In the genomic region with DNA sequence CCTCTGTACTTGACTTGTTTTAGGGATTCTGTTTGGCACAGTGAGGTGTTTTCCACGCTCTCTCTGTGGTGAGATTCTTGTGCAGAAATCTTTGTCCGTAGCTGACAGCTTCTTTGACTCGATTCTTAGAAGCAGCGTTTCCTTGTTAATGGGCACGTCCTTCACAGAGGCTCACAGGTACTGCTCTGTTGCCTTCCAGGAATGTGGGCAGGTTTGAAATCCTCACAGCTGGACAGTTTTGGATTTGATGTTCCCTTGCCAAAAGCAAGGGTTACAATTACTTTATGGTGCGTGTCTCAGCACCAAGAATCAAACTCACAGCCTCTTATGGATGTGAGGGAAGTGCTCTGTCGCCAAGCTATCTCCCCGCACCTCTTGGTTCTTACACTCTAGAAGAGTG, we compare ENCODE assay signal across 17 mouse cellular contexts.
"Had no signal": no experiment of that assay in that cellular context is flagged by ENCODE, and none has a peak within 500 bp of the region (broad histone marks: within the 10 kb centered on the region; RNA-seq: fewer than 3 reads in every experiment).

No protein-coding gene starts in this region.

- H3K9ac ChIP-seq: liver, postnatal 0 days; lung, embryonic 15.5 days; midbrain, embryonic 12.5 days; neural tube, embryonic 12.5 days; stomach, embryonic 15.5 days had no signal

- H3K4me3 ChIP-seq: lung, embryonic 15.5 days; megakaryocyte, embryonic 14.5 days; midbrain, embryonic 12.5 days; neural tube, embryonic 12.5 days; stomach, embryonic 15.5 days had no signal

- H3K4me1 ChIP-seq: lung, embryonic 15.5 days; midbrain, embryonic 12.5 days; neural tube, embryonic 12.5 days; stomach, embryonic 15.5 days had no signal

- H3K27me3 ChIP-seq: lung, embryonic 15.5 days; megakaryocyte, embryonic 14.5 days; midbrain, embryonic 12.5 days; neural tube, embryonic 12.5 days; stomach, embryonic 15.5 days had no signal

- DNase-seq: liver, postnatal 0 days; lung, adult 2 months; lung, postnatal 14 days; lung, postnatal 36 days; midbrain, embryonic 14.5 days; right cerebral cortex, postnatal 14 days; thymus, adult 2 months; thymus, postnatal 25 days; thymus, postnatal 4 days had no signal

- H3K4me2 ChIP-seq: lung, embryonic 15.5 days; midbrain, embryonic 12.5 days; neural tube, embryonic 12.5 days; stomach, embryonic 15.5 days had no signal

- H3K9me3 ChIP-seq: lung, embryonic 15.5 days; megakaryocyte, embryonic 14.5 days; midbrain, embryonic 12.5 days; neural tube, embryonic 12.5 days; stomach, embryonic 15.5 days had no signal

- H3K27ac ChIP-seq: lung, embryonic 15.5 days; macrophage; midbrain, embryonic 12.5 days; neural tube, embryonic 12.5 days; stomach, embryonic 15.5 days; stomach, postnatal 0 days had no signal

- ATAC-seq: liver, postnatal 0 days; lung, postnatal 0 days had no signal

- H3K36me3 ChIP-seq: lung, embryonic 15.5 days; midbrain, embryonic 12.5 days; neural tube, embryonic 12.5 days; stomach, embryonic 15.5 days had no signal
